Mouse (Mus musculus) heart, adult 18-20 months (tissue): ENCODE results near the gene Svop. TPM values are rescaled to one million over a fixed set of nuclear protein-coding genes. Genes with fewer than 3 reads are reported as not detected.

ENCODE experiments used
- DNase-seq, 2 experiments: peaks; one replicate each; pipeline ENCODE4 v3.0.0; 2021 to 2022; ENCODE audit warnings: mixed read lengths in 1 of 2
- total RNA-seq, 2 experiments: library from RNA; stranded (reverse); gene quantifications; 2 replicates each; pipeline ENCODE4 v1.2.3; 2021

Svop gene
- total RNA-seq, 2 experiments from 2014 or later = not detected

GRCm38 (mm10) chr5:113993487-113994465 is 97.6 kb downstream of the Svop start, which contains the start of gene Ssh1:
Gene Ssh1, minus strand, starts transcription at chr5:113993894.
- peak; percentile 91 to 95 for DNase-seq

- DNase-seq = peak; percentile 59 to 70
Observed at GRCm38 (mm10) chr5:113993031-113993486, 98.3 kb downstream of the Svop start.

- DNase-seq = peak in 1 of 2 experiments; percentile 76
Observed at GRCm38 (mm10) chr5:113992339-113992831, 99.0 kb downstream of the Svop start.

GRCm38 (mm10) chr5:113991141-113991540 is 100.2 kb downstream of the Svop start:
- DNase-seq = no peak

- no peak for DNase-seq
Observed at GRCm38 (mm10) chr5:113990593-113990992, 100.8 kb downstream of the Svop start.

GRCm38 (mm10) chr5:113989437-113990024 is 101.8 kb downstream of the Svop start:
- peak in 1 of 2 experiments; percentile 35 for DNase-seq

- DNase-seq = peak; percentile 84 to 90
Observed at GRCm38 (mm10) chr5:113986182-113986961, 105.0 kb downstream of the Svop start.

GRCm38 (mm10) chr5:113985737-113986136 is 105.6 kb downstream of the Svop start:
- no peak for DNase-seq

GRCm38 (mm10) chr5:113984025-113984740 is 107.2 kb downstream of the Svop start:
- DNase-seq = peak in 1 of 2 experiments; percentile 13

- DNase-seq = peak in 1 of 2 experiments; percentile 24
Observed at GRCm38 (mm10) chr5:113983541-113983940, 107.8 kb downstream of the Svop start.

GRCm38 (mm10) chr5:113981843-113982242 is 109.5 kb downstream of the Svop start:
- DNase-seq = no peak

- DNase-seq = no peak
Observed at GRCm38 (mm10) chr5:113981171-113981570, 110.2 kb downstream of the Svop start.

GRCm38 (mm10) chr5:113980511-113980910 is 110.9 kb downstream of the Svop start:
- no peak for DNase-seq

- DNase-seq = no peak
Observed at GRCm38 (mm10) chr5:113977309-113977708, 114.1 kb downstream of the Svop start.

Other genes with a start within 250 kb of the Svop start
- gene Coro1c, start 182.8 kb downstream of the Svop start, total RNA-seq = 10 to 100 TPM; 30.3 to 33.1 TPM
- 10 to 100 TPM; 13.5 to 13.6 TPM for gene Ssh1, start 97.7 kb downstream of the Svop start, total RNA-seq
- not detected for gene Dao, start 87.9 kb downstream of the Svop start, total RNA-seq
- gene Usp30, start 26.1 kb downstream of the Svop start, total RNA-seq = 10 to 100 TPM; 10.4 to 11.6 TPM
- 1 to 10 TPM; 1.3 to 1.5 TPM for gene Alkbh2, start 36.6 kb upstream of the Svop start, total RNA-seq
- 10 to 100 TPM; 24.8 to 26.0 TPM for gene Ung, start 38.8 kb upstream of the Svop start, total RNA-seq
- 100 to 1,000 TPM; 238 to 247 TPM for gene Acacb, start 55.0 kb upstream of the Svop start, total RNA-seq
- gene Foxn4, start 182.2 kb upstream of the Svop start, total RNA-seq = not detected
- gene Myo1h, start 197.6 kb upstream of the Svop start, total RNA-seq = under 1 TPM; 0.27 to 0.85 TPM